In genomic region chr17:73719021-73719748, GRCm38 (mm10) we compare ENCODE assay signal across 33 mouse cellular contexts. TPM values are rescaled to one million over a fixed set of nuclear protein-coding genes. Genes with fewer than 3 reads are reported as not detected.
"Had no signal": no experiment of that assay in that cellular context is flagged by ENCODE, and none has a peak within 500 bp of the region (broad histone marks: within the 10 kb centered on the region; RNA-seq: fewer than 3 reads in every experiment).

No protein-coding gene starts in this region.

- H3K9ac ChIP-seq: limb, embryonic 12.5 days; limb, embryonic 13.5 days; limb, embryonic 15.5 days; liver, embryonic 12.5 days; liver, embryonic 13.5 days; liver, embryonic 14.5 days; liver, embryonic 15.5 days; liver, postnatal 0 days; lung, embryonic 14.5 days; lung, embryonic 15.5 days; midbrain, embryonic 12.5 days; midbrain, embryonic 13.5 days; midbrain, embryonic 15.5 days had no signal

- H3K27me3 ChIP-seq: limb, embryonic 15.5 days; liver, embryonic 12.5 days; liver, embryonic 13.5 days; midbrain, embryonic 12.5 days; midbrain, embryonic 13.5 days; midbrain, embryonic 15.5 days had no signal

- H3K27ac ChIP-seq: limb, embryonic 10.5 days; limb, embryonic 12.5 days; limb, embryonic 13.5 days; limb, embryonic 15.5 days; liver, embryonic 12.5 days; liver, embryonic 13.5 days; liver, embryonic 14.5 days; liver, embryonic 15.5 days; lung, embryonic 15.5 days; macrophage; midbrain, embryonic 10.5 days; midbrain, embryonic 12.5 days; midbrain, embryonic 13.5 days; midbrain, embryonic 15.5 days had no signal

- DNase-seq: left cerebral cortex, postnatal 4 days; liver; liver, embryonic 13.5 days; liver, postnatal 0 days; lung, adult 18-20 months; lung, adult 2 months; lung, embryonic 14.5 days; lung, postnatal 10 days; lung, postnatal 14 days; lung, postnatal 36 days; lung, postnatal 4 days; midbrain, embryonic 14.5 days had no signal

- H3K4me2 ChIP-seq: limb, embryonic 12.5 days; limb, embryonic 13.5 days; limb, embryonic 15.5 days; liver, embryonic 11.5 days; liver, embryonic 12.5 days; liver, embryonic 13.5 days; liver, embryonic 15.5 days; lung, embryonic 14.5 days; lung, embryonic 15.5 days; midbrain, embryonic 11.5 days; midbrain, embryonic 12.5 days; midbrain, embryonic 13.5 days; midbrain, embryonic 15.5 days had no signal

- H3K4me1 ChIP-seq: limb, embryonic 15.5 days; liver, embryonic 12.5 days; liver, embryonic 13.5 days; liver, embryonic 15.5 days; lung, embryonic 15.5 days; megakaryocyte, embryonic 14.5 days had no signal

- H3K36me3 ChIP-seq: limb, embryonic 10.5 days; limb, embryonic 12.5 days; limb, embryonic 13.5 days; limb, embryonic 15.5 days; liver, embryonic 12.5 days; liver, embryonic 13.5 days; liver, embryonic 15.5 days; lung, embryonic 15.5 days; midbrain, embryonic 10.5 days; midbrain, embryonic 12.5 days; midbrain, embryonic 13.5 days; midbrain, embryonic 15.5 days had no signal

- H3K9me3 ChIP-seq: limb, embryonic 10.5 days; limb, embryonic 12.5 days; limb, embryonic 13.5 days; limb, embryonic 15.5 days; liver, embryonic 12.5 days; liver, embryonic 13.5 days; liver, embryonic 15.5 days; lung, embryonic 15.5 days; megakaryocyte, embryonic 14.5 days; midbrain, embryonic 10.5 days; midbrain, embryonic 12.5 days; midbrain, embryonic 13.5 days; midbrain, embryonic 15.5 days had no signal

- H3K4me3 ChIP-seq: limb, embryonic 10.5 days; limb, embryonic 12.5 days; limb, embryonic 13.5 days; limb, embryonic 15.5 days; liver, embryonic 12.5 days; liver, embryonic 13.5 days; liver, embryonic 15.5 days; lung, embryonic 15.5 days; megakaryocyte, embryonic 14.5 days; midbrain, embryonic 10.5 days; midbrain, embryonic 12.5 days; midbrain, embryonic 13.5 days; midbrain, embryonic 15.5 days; myocyte had no signal

RNA-seq across cellular contexts. Expression of gene Galnt14, which starts 8.9 kb away (rescaled TPM):
- total RNA-seq: megakaryocyte progenitor cell, adult 5-6 weeks; megakaryocyte, adult 5-6 weeks; megakaryocyte-erythroid progenitor cell, adult 5-6 weeks had no signal
- polyA plus RNA-seq: liver, embryonic 16.5 days; lung, adult 2 months; macrophage; myocyte had no signal
